Mouse (Mus musculus): ENCODE measurements around the gene Rapgef2.

DNA sequence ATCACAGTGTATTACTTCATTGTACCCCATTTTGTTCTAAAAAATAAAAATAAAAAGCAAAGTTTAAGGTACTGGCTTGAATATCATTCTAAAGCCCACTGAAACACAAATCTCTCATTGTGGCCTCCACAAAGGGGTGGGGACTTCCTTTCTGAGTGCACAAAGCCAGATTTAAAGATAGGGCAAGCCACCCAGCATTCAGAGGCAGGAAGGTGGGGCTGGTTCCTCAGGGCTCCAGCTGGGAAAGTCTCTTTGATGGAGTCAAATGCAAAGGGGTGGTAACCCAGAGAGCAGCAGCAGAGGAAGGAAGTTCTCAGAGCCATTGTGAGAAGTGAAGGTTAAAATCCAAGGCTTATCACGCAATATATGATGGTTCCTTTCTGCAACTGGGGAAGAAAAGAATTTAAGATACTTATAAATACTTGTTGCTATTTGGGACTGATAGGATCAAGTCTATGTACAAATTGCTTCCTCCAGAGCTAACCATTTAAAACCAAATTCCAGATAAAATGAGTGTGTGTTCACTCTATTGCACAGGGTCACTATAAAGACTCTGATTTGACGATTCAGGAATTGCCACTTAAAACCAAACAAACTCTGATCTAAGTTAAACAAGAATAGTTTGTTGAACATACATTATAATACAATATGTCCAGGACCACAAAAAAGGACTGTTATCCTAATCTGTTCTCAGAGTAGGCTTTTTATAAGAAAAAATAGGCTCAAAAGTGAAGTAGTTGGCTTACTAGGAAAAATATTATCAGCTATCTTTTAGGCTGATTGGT is 246.5 kb downstream of the Rapgef2 start:
- TF ChIP-seq EP300 (IDR thresholded peaks at IDR 0.05; ENCODE audit: low read depth) (no peak), CTCF (IDR thresholded peaks at IDR 0.05; ENCODE audit: low read depth) (no peak)

Data from liver, embryonic 14.5 days (tissue).